Mouse (Mus musculus) kidney, adult 8-10 months (tissue): ENCODE measurements around the gene Gm42906.

Experiments used
- DNase-seq, 2 experiments: peaks; one replicate each; pipeline ENCODE4 v3.0.0; 2022

Gene Gm42906

DNA sequence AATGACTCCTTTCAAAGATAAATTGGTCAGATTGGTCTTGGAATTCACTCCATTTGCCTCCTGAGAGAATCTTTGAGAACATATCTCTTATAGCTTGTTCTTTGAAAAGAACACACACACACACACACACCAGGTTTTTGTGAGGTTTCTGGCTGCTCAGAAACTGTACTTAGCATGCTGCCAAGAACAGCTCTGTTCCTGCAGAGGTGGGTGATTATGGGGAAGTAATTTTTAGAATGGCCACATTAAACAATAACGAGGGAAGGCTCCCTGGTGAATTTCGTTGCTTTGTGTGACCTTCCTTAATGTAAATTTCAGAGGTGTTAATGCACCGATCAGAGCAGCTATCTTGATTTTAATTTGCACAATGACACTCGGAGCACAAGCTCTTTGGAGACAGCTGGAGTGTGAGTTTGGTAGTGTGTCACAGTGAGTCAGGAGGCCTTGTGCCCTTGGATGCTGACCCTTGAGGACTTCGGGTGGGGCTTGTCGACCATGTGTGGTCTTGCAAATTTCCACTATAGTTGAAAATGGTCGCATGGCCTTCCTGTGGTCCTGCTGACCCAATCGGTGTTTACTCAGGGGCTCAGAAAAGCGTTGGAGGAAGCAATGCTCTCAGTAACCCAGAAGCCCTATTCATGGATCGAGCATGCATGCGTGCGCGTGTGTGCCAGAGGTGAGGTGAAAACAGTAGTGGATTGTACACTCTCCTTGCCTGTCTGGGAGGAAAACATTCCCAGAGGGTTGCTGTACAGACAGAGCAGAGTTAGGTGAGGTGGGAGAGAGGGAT is 407.7 kb downstream of the Gm42906 start:
- no peak for DNase-seq

GRCm38 (mm10) chr5:151018959-151019358 is 409.0 kb downstream of the Gm42906 start:
- DNase-seq: no peak

GRCm38 (mm10) chr5:151018450-151018849 is 409.5 kb downstream of the Gm42906 start:
- peak in 1 of 2 experiments; percentile 31 for DNase-seq
